Mouse (Mus musculus) ovary, postnatal 10 days (tissue): ENCODE measurements around the gene Atp1a1.

Experiments used
- DNase-seq: peaks from one replicate; pipeline ENCODE4 v3.0.0; 2022; ENCODE audit warnings: low spot score

Gene Atp1a1

GRCm38 (mm10) chr3:101604550-101605223 is at the start of gene Atp1a1:
Gene Atp1a1 (minus strand): TSS chr3:101604684.
- peak; percentile 95 for DNase-seq

GRCm38 (mm10) chr3:101653446-101653845 is 49.0 kb upstream of the Atp1a1 start:
- no peak for DNase-seq

- DNase-seq: no peak
Measured at GRCm38 (mm10) chr3:101652967-101653366, 48.5 kb upstream of the Atp1a1 start.

- no peak for DNase-seq
Measured at GRCm38 (mm10) chr3:101650328-101650727, 45.8 kb upstream of the Atp1a1 start.

- no peak for DNase-seq
Measured at GRCm38 (mm10) chr3:101649271-101649670, 44.8 kb upstream of the Atp1a1 start.

- DNase-seq: no peak
Measured at GRCm38 (mm10) chr3:101648096-101648793, 43.8 kb upstream of the Atp1a1 start.

- DNase-seq: no peak
Measured at GRCm38 (mm10) chr3:101646806-101647205, 42.3 kb upstream of the Atp1a1 start.

- no peak for DNase-seq
Measured at GRCm38 (mm10) chr3:101645569-101646106, 41.2 kb upstream of the Atp1a1 start.

GRCm38 (mm10) chr3:101644062-101644802 is 39.7 kb upstream of the Atp1a1 start:
- no peak for DNase-seq

GRCm38 (mm10) chr3:101643264-101643663 is 38.8 kb upstream of the Atp1a1 start:
- DNase-seq: no peak

GRCm38 (mm10) chr3:101638223-101638622 is 33.7 kb upstream of the Atp1a1 start:
- DNase-seq: no peak

GRCm38 (mm10) chr3:101636510-101636909 is 32.0 kb upstream of the Atp1a1 start:
- DNase-seq: no peak

GRCm38 (mm10) chr3:101636086-101636485 is 31.6 kb upstream of the Atp1a1 start:
- DNase-seq: no peak

- no peak for DNase-seq
Measured at GRCm38 (mm10) chr3:101634141-101634900, 29.8 kb upstream of the Atp1a1 start.

- DNase-seq: no peak
Measured at GRCm38 (mm10) chr3:101628255-101628654, 23.8 kb upstream of the Atp1a1 start.

- DNase-seq: no peak
Measured at GRCm38 (mm10) chr3:101624287-101624686, 19.8 kb upstream of the Atp1a1 start.

- DNase-seq: no peak
Measured at GRCm38 (mm10) chr3:101619017-101619416, 14.5 kb upstream of the Atp1a1 start.

- DNase-seq: no peak
Measured at GRCm38 (mm10) chr3:101618505-101618904, 14.0 kb upstream of the Atp1a1 start.

- no peak for DNase-seq
Measured at GRCm38 (mm10) chr3:101617451-101617850, 13.0 kb upstream of the Atp1a1 start.

GRCm38 (mm10) chr3:101617007-101617406 is 12.5 kb upstream of the Atp1a1 start:
- DNase-seq: no peak

GRCm38 (mm10) chr3:101615856-101616255 is 11.4 kb upstream of the Atp1a1 start:
- no peak for DNase-seq
